Mouse (Mus musculus): Measurements from ENCODE around the gene Ubap1l.

DNA sequence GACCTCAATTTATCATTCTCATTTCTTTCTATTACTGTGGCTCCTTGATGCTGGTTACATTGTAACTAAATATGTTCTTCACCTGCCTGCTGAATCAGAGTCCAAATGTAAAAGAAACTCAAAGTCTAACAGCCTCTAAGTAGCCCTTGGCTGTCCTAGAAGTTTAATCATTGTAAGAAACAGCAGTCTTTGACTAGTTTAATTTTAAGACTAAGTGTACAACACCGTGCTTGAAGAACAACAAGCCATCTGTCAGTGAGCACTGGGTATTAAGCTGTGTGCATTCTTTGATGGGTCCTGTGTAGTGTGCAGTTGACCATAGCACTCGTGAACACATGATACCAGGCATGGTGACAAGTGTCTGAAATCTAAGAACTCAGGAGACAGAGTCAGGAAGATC is 66.7 kb downstream of the Ubap1l start:
- TF ChIP-seq CTCF (conservative IDR thresholded peaks at IDR 0.05; ENCODE audit: low read length) (no peak), POU5F1 (IDR thresholded peaks at IDR 0.05; ENCODE audit: borderline replicate concordance, low read length) (no peak)

All from E14TG2a.4 (cell line).